Mouse (Mus musculus): ENCODE results near the gene Gm42688.

DNA sequence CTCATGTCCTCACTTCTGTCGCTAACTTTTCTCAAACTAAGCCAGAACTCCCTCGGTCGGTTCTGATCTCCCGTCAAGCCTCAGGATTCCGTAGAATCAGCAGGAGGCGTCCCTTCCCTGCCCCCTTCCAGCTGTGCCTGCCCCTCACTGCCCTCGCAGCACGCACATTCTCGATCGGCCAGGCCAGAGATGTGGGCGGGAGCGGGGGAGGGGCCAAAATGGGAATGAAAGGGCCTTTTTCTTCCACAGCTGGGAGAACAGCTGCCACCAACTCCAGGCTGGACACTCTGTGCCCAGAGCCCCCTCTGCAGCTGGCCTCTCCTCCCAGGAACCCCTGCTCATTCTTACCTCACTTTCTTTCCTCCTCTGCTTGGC, 36.1 kb downstream of the Gm42688 start:
- no peak for TF ChIP-seq CTCF (IDR thresholded peaks at IDR 0.05; ENCODE audit: insufficient read depth, low read depth, low read length)
- TF ChIP-seq POLR2A (IDR thresholded peaks at IDR 0.05; ENCODE audit: insufficient read depth, low read depth, low read length): no peak
